Mouse (Mus musculus) kidney, adult 18-20 months (tissue): ENCODE data around the gene Krt28.
A peak's percentile ranks its signal among the peaks of the same experiment; 100 is the strongest.

Experiments used
- DNase-seq: peaks from one replicate; pipeline ENCODE4 v3.0.0; 2021

Krt28 gene

GRCm38 (mm10) chr11:99374803-99375202 is at the start of gene Krt28:
Gene Krt28 (minus strand): TSS chr11:99374903.
- DNase-seq: no peak

- no peak for DNase-seq
Measured at GRCm38 (mm10) chr11:99422159-99422558, 47.5 kb upstream of the Krt28 start, which contains the start of gene Krt12. Gene Krt12 (minus strand): TSS chr11:99422259.

GRCm38 (mm10) chr11:99420586-99420985 is 45.9 kb upstream of the Krt28 start:
- DNase-seq: no peak

GRCm38 (mm10) chr11:99417819-99418218 is 43.1 kb upstream of the Krt28 start:
- no peak for DNase-seq

- no peak for DNase-seq
Measured at GRCm38 (mm10) chr11:99416902-99417301, 42.2 kb upstream of the Krt28 start.

- no peak for DNase-seq
Measured at GRCm38 (mm10) chr11:99414463-99415147, 39.9 kb upstream of the Krt28 start.

- DNase-seq: peak; percentile 25
Measured at GRCm38 (mm10) chr11:99413247-99413646, 38.5 kb upstream of the Krt28 start.

- no peak for DNase-seq
Measured at GRCm38 (mm10) chr11:99406186-99406585, 31.5 kb upstream of the Krt28 start.

- DNase-seq: no peak
Measured at GRCm38 (mm10) chr11:99399956-99400549, 25.4 kb upstream of the Krt28 start.

GRCm38 (mm10) chr11:99398832-99399231 is 24.1 kb upstream of the Krt28 start:
- DNase-seq: no peak

GRCm38 (mm10) chr11:99398084-99398483 is 23.4 kb upstream of the Krt28 start:
- DNase-seq: no peak

- DNase-seq: no peak
Measured at GRCm38 (mm10) chr11:99396661-99397060, 22.0 kb upstream of the Krt28 start.

GRCm38 (mm10) chr11:99396034-99396433 is 21.3 kb upstream of the Krt28 start:
- DNase-seq: no peak

GRCm38 (mm10) chr11:99392492-99392891 is 17.8 kb upstream of the Krt28 start:
- no peak for DNase-seq

GRCm38 (mm10) chr11:99391375-99391774 is 16.7 kb upstream of the Krt28 start:
- no peak for DNase-seq

- DNase-seq: no peak
Measured at GRCm38 (mm10) chr11:99390866-99391265, 16.2 kb upstream of the Krt28 start.

- DNase-seq: no peak
Measured at GRCm38 (mm10) chr11:99389264-99389663, 14.6 kb upstream of the Krt28 start, which contains the start of gene Krt10. Gene Krt10 (minus strand): TSS chr11:99389364.

GRCm38 (mm10) chr11:99388661-99389060 is 14.0 kb upstream of the Krt28 start:
- peak; percentile 16 for DNase-seq

- DNase-seq: peak; percentile 93
Measured at GRCm38 (mm10) chr11:99385813-99386721, 11.4 kb upstream of the Krt28 start.

- DNase-seq: peak; percentile 70
Measured at GRCm38 (mm10) chr11:99379568-99379967, 4.9 kb upstream of the Krt28 start.

GRCm38 (mm10) chr11:99369853-99370451 is 4.8 kb downstream of the Krt28 start:
- no peak for DNase-seq

- DNase-seq: peak; percentile 14
Measured at GRCm38 (mm10) chr11:99369229-99369628, 5.5 kb downstream of the Krt28 start.

- peak; percentile 26 for DNase-seq
Measured at GRCm38 (mm10) chr11:99366791-99367190, 7.9 kb downstream of the Krt28 start.
